Mouse (Mus musculus): ENCODE measurements around the gene Htt. TPM values are rescaled to one million over a fixed set of nuclear protein-coding genes. Genes with fewer than 3 reads are reported as not detected.
"Not testable (repeated sequence)": the region's sequence is repeated elsewhere in the genome, so short reads cannot be mapped to it uniquely, and the experiment has no call there.

Htt gene
- polyA plus RNA-seq (2015; fragmentation: Nextera tagmentation; extraction: Ambion mirVana), result 15.5 and 15.6 TPM in 2 replicates

GRCm38 (mm10) chr5:34761509-34761908, at the start of gene Htt:
Gene Htt, plus strand, starts transcription at chr5:34761740.
- Histone ChIP-seq H3K4me3 (peak within 1 kb of the TSS; percentile 99), H3K27me3 (no peaks in the 10 kb centered on the region), H3K36me3 (no peaks in the 10 kb centered on the region), H3K9ac (peak within 1 kb of the TSS; percentile 97), H3K27ac (peak within 1 kb of the TSS; percentile 90), H3K9me3 (no peaks in the 10 kb centered on the region), H3K4me2 (peak within 1 kb of the TSS; percentile 90), H3K4me1 (peaks cover 13% of the 10 kb centered on the region)
- peak; percentile 99 for ATAC-seq (ENCODE audit: insufficient number of reproducible peaks, insufficient read depth, low FRiP score, low TSS enrichment, low read depth)
- WGBS, result under 1% methylated on average over 35 of the region's 35 CpGs

GRCm38 (mm10) chr5:34714371-34714770, 47.2 kb upstream of the Htt start:
- ATAC-seq (ENCODE audit: insufficient number of reproducible peaks, insufficient read depth, low FRiP score, low TSS enrichment, low read depth); H3K4me3 ChIP-seq: not testable (repeated sequence)
- WGBS, result 81% methylated on average over 3 of the region's 3 CpGs

GRCm38 (mm10) chr5:34714816-34715215, 46.7 kb upstream of the Htt start:
- H3K9me3 ChIP-seq, result no peaks in the 10 kb centered on the region
- H3K27ac ChIP-seq, result no peak overlapping the region
- 0 out of 2 replicates have a peak, but pooled peaks cover 4% of the 10 kb centered on the region for H3K27me3 ChIP-seq
- 82% methylated on average over 5 of the region's 5 CpGs for WGBS
- H3K9ac ChIP-seq, result no peak overlapping the region
- H3K4me1 ChIP-seq, result no peaks in the 10 kb centered on the region
- ATAC-seq (ENCODE audit: insufficient number of reproducible peaks, insufficient read depth, low FRiP score, low TSS enrichment, low read depth), result no peak
- no peak overlapping the region for H3K4me3 ChIP-seq
- H3K4me2 ChIP-seq, result no peak overlapping the region
- H3K36me3 ChIP-seq, result no peaks in the 10 kb centered on the region

More at GRCm38 (mm10) chr5:34714371-34714770, 47.2 kb upstream of the Htt start:
- not testable (repeated sequence) for H3K27ac ChIP-seq, H3K36me3 ChIP-seq, H3K4me1 ChIP-seq, H3K27me3 ChIP-seq, H3K4me2 ChIP-seq, H3K9ac ChIP-seq, H3K9me3 ChIP-seq

GRCm38 (mm10) chr5:34729141-34729540, 32.4 kb upstream of the Htt start:
- Histone ChIP-seq H3K27me3 (no peaks in the 10 kb centered on the region), H3K9me3 (no peaks in the 10 kb centered on the region), H3K4me3 (no peak overlapping the region), H3K36me3 (no peaks in the 10 kb centered on the region), H3K4me1 (no peaks in the 10 kb centered on the region), H3K27ac (no peak overlapping the region), H3K4me2 (no peak overlapping the region), H3K9ac (no peak overlapping the region)
- ATAC-seq (ENCODE audit: insufficient number of reproducible peaks, insufficient read depth, low FRiP score, low TSS enrichment, low read depth), result no peak

- no peaks in the 10 kb centered on the region for H3K4me1 ChIP-seq
- no peak overlapping the region for H3K4me3 ChIP-seq
- H3K4me2 ChIP-seq, result no peak overlapping the region
- ATAC-seq (ENCODE audit: insufficient number of reproducible peaks, insufficient read depth, low FRiP score, low TSS enrichment, low read depth), result no peak
- WGBS, result 66% methylated on average over 1 of the region's 1 CpGs
- no peaks in the 10 kb centered on the region for H3K27me3 ChIP-seq
- H3K27ac ChIP-seq, result no peak overlapping the region
- H3K9me3 ChIP-seq, result no peaks in the 10 kb centered on the region
- no peaks in the 10 kb centered on the region for H3K36me3 ChIP-seq
- H3K9ac ChIP-seq, result no peak overlapping the region
These were observed 31.3 kb upstream of the Htt start for GRCm38 (mm10) chr5:34730255-34730654.

GRCm38 (mm10) chr5:34751477-34751876, 10.1 kb upstream of the Htt start:
- 56% methylated on average over 3 of the region's 3 CpGs for WGBS
- Histone ChIP-seq H3K9me3 (no peaks in the 10 kb centered on the region), H3K36me3 (no peaks in the 10 kb centered on the region), H3K9ac (no peak overlapping the region), H3K27me3 (0 out of 2 replicates have a peak, but pooled peaks cover 3% of the 10 kb centered on the region), H3K4me2 (no peak overlapping the region), H3K4me3 (no peak overlapping the region), H3K27ac (no peak overlapping the region), H3K4me1 (no peaks in the 10 kb centered on the region)
- ATAC-seq (ENCODE audit: insufficient number of reproducible peaks, insufficient read depth, low FRiP score, low TSS enrichment, low read depth), result no peak

- H3K9me3 ChIP-seq, result no peaks in the 10 kb centered on the region
- H3K4me2 ChIP-seq, result no peak overlapping the region
- no peak for ATAC-seq (ENCODE audit: insufficient number of reproducible peaks, insufficient read depth, low FRiP score, low TSS enrichment, low read depth)
- H3K4me1 ChIP-seq, result peaks cover 13% of the 10 kb centered on the region
- no peaks in the 10 kb centered on the region for H3K36me3 ChIP-seq
- H3K27me3 ChIP-seq, result 0 out of 2 replicates have a peak, but pooled peaks cover 3% of the 10 kb centered on the region
- H3K4me3 ChIP-seq, result no peak overlapping the region
- 74% methylated on average over 1 of the region's 1 CpGs for WGBS
- H3K9ac ChIP-seq, result no peak overlapping the region
- no peak overlapping the region for H3K27ac ChIP-seq
These were observed 2.8 kb upstream of the Htt start for GRCm38 (mm10) chr5:34758762-34759161.

GRCm38 (mm10) chr5:34760850-34761508, 561 bp upstream of the Htt start:
- Histone ChIP-seq H3K9me3 (no peaks in the 10 kb centered on the region), H3K27ac (peak overlapping the region; percentile 90), H3K4me1 (peaks cover 13% of the 10 kb centered on the region), H3K36me3 (no peaks in the 10 kb centered on the region), H3K9ac (peak overlapping the region; percentile 97), H3K4me3 (peak overlapping the region; percentile 99), H3K4me2 (peak overlapping the region; percentile 90), H3K27me3 (no peaks in the 10 kb centered on the region)
- WGBS, result under 1% methylated on average over 19 of the region's 19 CpGs
- no peak; the same call in 1 of the 2 replicates for ATAC-seq (ENCODE audit: insufficient number of reproducible peaks, insufficient read depth, low FRiP score, low TSS enrichment, low read depth)

- Histone ChIP-seq H3K36me3 (no peaks in the 10 kb centered on the region), H3K4me2 (peak overlapping the region; percentile 90), H3K27me3 (no peaks in the 10 kb centered on the region), H3K4me3 (peak overlapping the region; percentile 99), H3K9me3 (no peaks in the 10 kb centered on the region), H3K9ac (peak overlapping the region; percentile 97), H3K4me1 (peaks cover 13% of the 10 kb centered on the region), H3K27ac (peak overlapping the region; percentile 90)
- under 1% methylated on average over 51 of the region's 54 CpGs for WGBS
- peak; percentile 49 for ATAC-seq (ENCODE audit: insufficient number of reproducible peaks, insufficient read depth, low FRiP score, low TSS enrichment, low read depth)
These were observed 533 bp downstream of the Htt start for GRCm38 (mm10) chr5:34761934-34762611.

GRCm38 (mm10) chr5:34771818-34772217, 10.3 kb downstream of the Htt start:
- Histone ChIP-seq H3K9ac (no peak overlapping the region), H3K36me3 (peaks cover 9% of the 10 kb centered on the region; the same call in 1 of the 2 replicates), H3K27ac (no peak overlapping the region), H3K4me1 (no peaks in the 10 kb centered on the region), H3K27me3 (no peaks in the 10 kb centered on the region), H3K4me3 (no peak overlapping the region), H3K9me3 (no peaks in the 10 kb centered on the region), H3K4me2 (no peak overlapping the region)
- WGBS, result 83% methylated on average over 3 of the region's 3 CpGs
- ATAC-seq (ENCODE audit: insufficient number of reproducible peaks, insufficient read depth, low FRiP score, low TSS enrichment, low read depth), result no peak

- H3K36me3 ChIP-seq, result peaks cover 9% of the 10 kb centered on the region; the same call in 1 of the 2 replicates
- no peaks in the 10 kb centered on the region for H3K9me3 ChIP-seq
- no peak overlapping the region for H3K4me3 ChIP-seq
- no peaks in the 10 kb centered on the region for H3K4me1 ChIP-seq
- 93% methylated on average over 4 of the region's 4 CpGs for WGBS
- H3K27ac ChIP-seq, result no peak overlapping the region
- H3K4me2 ChIP-seq, result no peak overlapping the region
- no peak for ATAC-seq (ENCODE audit: insufficient number of reproducible peaks, insufficient read depth, low FRiP score, low TSS enrichment, low read depth)
- no peak overlapping the region for H3K9ac ChIP-seq
- H3K27me3 ChIP-seq, result no peaks in the 10 kb centered on the region
These were observed 11.2 kb downstream of the Htt start for GRCm38 (mm10) chr5:34772696-34773245.

GRCm38 (mm10) chr5:34773392-34773791, 11.9 kb downstream of the Htt start:
- 93% methylated on average over 2 of the region's 2 CpGs for WGBS

More at GRCm38 (mm10) chr5:34773392-34773791, 11.9 kb downstream of the Htt start:
- no peak for ATAC-seq (ENCODE audit: insufficient number of reproducible peaks, insufficient read depth, low FRiP score, low TSS enrichment, low read depth)
- H3K36me3 ChIP-seq, result peaks cover 9% of the 10 kb centered on the region; the same call in 1 of the 2 replicates
- no peak overlapping the region for H3K27ac ChIP-seq
- H3K4me2 ChIP-seq, result no peak overlapping the region
- no peaks in the 10 kb centered on the region for H3K4me1 ChIP-seq
- H3K27me3 ChIP-seq, result no peaks in the 10 kb centered on the region
- no peak overlapping the region for H3K9ac ChIP-seq
- no peak overlapping the region for H3K4me3 ChIP-seq
- no peaks in the 10 kb centered on the region for H3K9me3 ChIP-seq

Data from embryonic facial prominence, embryonic 13.5 days (tissue).